Mouse (Mus musculus): Measurements from ENCODE around the gene Fancm.
"Not testable (repeated sequence)": the region's sequence is repeated elsewhere in the genome, so short reads cannot be mapped to it uniquely, and the experiment has no call there.

Fancm gene

DNA sequence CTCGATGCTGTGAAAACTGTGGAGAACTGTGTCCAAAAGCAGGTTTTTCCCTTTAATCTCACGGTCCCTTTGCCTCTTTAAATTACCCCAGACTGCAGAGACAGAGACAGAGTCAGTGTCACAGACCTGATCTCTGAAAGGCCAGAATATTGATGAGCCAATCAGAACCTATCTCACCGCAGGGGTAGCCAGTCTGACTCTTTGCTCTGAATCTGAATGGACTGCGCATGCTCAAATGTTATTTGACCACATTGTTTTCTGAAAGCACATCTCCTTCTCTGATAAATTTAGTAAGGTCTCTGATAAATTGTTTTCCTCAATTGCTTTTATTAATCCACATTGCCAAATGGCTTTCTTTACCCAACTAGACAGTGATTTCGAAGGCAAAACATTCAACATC, 44.0 kb downstream of the Fancm start:
- DNase-seq, result no peak

DNA sequence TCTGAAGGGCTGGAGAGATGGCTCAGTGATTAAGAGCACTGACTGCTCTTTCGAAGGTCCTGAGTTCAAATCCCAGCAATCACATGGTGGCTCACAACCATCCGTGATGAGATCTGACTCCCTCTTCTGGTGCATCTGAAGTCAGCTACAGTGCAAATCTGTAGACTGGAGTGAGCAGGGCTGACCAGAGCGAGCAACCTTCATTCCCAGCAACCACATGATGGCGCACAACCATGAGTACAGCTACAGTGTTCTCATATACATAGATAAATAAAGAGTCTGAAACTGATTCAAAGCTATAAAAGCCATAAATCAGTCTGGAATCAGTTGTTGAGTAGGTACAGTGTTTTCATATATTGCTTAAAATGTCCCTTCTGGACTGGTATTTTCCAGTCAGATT, 60.7 kb downstream of the Fancm start:
- not testable (repeated sequence) for DNase-seq

DNA sequence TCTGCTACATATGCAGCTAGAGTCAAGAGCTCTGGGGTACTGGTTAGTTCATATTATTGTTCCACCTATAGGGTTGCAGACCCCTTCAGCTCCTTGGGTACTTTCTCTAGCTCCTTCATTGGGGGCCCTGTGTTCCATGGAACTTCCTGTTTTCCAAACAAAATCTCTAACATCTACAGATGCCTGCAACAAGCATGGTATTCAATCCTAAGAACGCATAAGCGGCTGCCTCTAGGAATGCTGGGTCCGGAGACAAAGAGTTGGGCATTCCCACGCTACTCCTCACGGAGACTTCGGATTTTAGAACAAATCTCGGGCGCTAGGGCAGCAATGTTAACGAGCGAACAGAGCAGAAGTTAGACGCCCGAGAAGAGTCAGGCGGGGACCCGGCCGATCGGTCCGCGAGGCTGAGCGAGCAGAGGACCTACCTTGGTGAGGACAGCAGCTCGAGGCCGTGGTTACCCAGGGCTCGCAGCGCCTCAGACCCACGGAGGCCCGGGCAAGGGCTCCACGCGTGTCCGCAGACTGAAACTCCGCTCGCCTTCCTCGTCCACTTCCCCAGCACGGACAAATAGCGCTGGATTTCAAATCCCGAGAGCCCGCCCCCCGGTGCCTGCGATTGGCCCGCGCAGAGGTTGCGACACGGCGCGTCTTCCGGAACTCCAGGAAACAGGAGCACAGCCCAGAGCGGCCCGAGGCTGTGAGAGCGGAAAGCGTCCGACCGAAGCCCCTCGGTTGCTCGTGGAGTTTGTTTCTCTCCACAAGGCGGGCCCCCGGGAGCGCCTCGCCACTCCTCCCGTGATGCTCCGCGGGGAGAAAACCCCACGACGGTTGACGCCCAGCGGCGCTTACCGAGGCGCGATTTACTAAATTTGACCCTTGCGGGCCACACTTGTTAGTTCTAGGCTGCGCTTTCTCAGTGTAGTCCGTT, 96.9 kb downstream of the Fancm start, which contains the start of gene Mis18bp1:
Gene Mis18bp1, minus strand, starts transcription at position 584 of the 931 bp plus-strand sequence.
- peak; percentile 95 to 97 for DNase-seq

DNA sequence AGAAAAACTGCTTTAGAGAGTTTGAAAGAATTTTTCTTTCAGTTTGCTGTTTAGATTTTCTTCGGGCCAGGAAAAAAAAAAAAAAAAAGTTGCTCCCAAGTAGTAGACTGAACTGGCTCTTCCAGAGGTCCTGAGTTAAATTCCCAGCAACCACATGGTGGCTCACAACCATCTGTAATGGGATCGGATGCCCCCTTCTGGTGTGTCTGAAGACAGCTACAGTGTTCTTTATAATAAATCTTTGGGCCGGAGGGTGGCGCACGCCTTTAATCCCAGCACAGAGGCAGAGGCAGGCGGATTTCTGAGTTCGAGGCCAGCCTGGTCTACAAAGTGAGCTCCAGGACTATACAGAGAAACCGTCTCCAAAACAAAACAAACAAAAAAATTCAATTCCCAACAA, 97.6 kb downstream of the Fancm start:
- DNase-seq, result peak; percentile 55 to 71

DNA sequence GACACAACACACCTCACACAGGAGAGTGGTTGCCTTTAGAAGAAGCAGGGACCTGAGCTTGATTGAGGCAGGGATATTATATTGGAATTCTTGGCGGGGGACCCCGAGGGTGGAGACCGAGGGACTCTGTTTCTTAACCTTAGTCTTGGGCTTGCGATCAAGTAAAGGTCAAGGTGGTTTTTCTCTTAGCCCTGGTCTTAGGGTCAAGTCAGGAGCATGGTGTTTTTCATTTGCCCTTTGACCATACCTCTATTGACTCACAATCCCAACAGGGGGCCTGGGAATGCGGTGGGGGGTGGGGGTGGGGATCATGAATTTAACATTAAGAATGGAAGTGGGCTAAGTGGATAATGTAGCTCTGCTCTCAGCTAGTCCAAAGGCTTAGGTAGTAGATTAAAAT, 98.3 kb downstream of the Fancm start:
- no peak for DNase-seq
